Mouse (Mus musculus): ENCODE measurements around the gene Pi4k2a.

GRCm38 (mm10) chr19:42124684-42125083, 34.4 kb downstream of the Pi4k2a start:
- no peak for TF ChIP-seq EP300 (IDR thresholded peaks at IDR 0.05)
- TF ChIP-seq CTCF (IDR thresholded peaks at IDR 0.05): no peak

Measured in lung, postnatal 0 days (tissue).